Mouse (Mus musculus) cortical plate, adult 2 months (tissue): ENCODE data around the gene Tbx3. TPM values are rescaled to one million over a fixed set of nuclear protein-coding genes. Genes with fewer than 3 reads are reported as not detected.

Experiments used
- H3K27ac ChIP-seq: fragments of 200-500 bp; 2 replicates; pipeline ENCODE4 v1.5.1; 2012; ENCODE audit warnings: low read length, control low read depth, inconsistent platforms; ENCODE audit not compliant: insufficient read depth
- H3K4me1 ChIP-seq: fragments of 200-500 bp; 2 replicates; pipeline ENCODE4 v1.6.1; 2011; ENCODE audit warnings: low read length; ENCODE audit not compliant: control insufficient read depth, insufficient read depth
- H3K4me3 ChIP-seq: fragments of 200-500 bp; 2 replicates; pipeline ENCODE4 v1.5.1; 2011; ENCODE audit warnings: mild to moderate bottlenecking, low read length, control low read depth; ENCODE audit not compliant: insufficient read depth
- CTCF ChIP-seq: fragments of 200-500 bp; IDR thresholded peaks from 2 replicates; pipeline ENCODE4 v1.5.1; 2011; ENCODE audit warnings: mild to moderate bottlenecking, control low read depth, low read length; ENCODE audit not compliant: insufficient read depth; ENCODE audit errors: extremely low read depth
- POLR2A ChIP-seq: fragments of 200-500 bp; IDR thresholded peaks from 2 replicates; pipeline ENCODE4 v1.6.1; 2011; ENCODE audit warnings: mild to moderate bottlenecking, low read length, control low read depth; ENCODE audit not compliant: insufficient read depth; ENCODE audit errors: extremely low read depth
- polyA plus RNA-seq: library from polyadenylated mRNA; depleted of rRNA; stranded (reverse); fragments of >200 nt; gene quantifications from 2 replicates; pipeline ENCODE4 v1.2.3, GENCODE M21; 2012

The Tbx3 gene
- polyA plus RNA-seq, 1 experiment, result 1.8 TPM

DNA sequence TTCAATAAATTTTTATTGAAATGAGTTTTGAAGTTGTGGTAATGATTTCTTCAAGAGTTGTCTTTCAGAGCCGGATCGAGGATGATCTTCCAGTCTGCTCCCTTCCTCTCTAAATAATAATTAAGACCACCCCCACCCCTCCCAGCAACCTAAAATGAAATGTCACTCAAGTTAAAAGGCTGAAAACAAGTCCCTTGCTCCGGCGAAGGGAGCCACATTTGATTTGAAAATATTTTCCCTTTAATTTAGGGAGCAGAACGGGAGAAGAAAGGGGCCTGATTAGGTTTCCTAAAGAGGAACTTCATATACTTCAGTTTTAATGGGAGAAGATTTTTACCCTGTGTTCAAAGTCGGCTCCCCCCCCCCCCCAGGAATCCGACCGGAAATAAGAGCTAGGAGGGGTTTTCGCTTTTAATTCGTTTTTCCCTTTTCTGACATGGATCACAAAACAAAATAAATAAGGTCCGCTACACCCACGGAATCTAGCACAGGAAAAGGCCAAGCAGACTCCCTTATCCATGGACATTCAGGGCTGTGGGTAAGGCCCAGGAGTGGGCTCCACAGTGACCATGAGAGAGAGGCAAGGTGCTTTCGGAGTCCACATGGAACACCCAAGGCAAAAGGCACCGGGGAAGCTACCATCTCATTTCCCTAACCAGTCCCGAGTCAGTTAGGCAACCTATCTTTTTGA, 14.4 kb downstream of the Tbx3 start:
- H3K4me1 ChIP-seq, result no peaks in the 10 kb centered on the region
- H3K4me3 ChIP-seq, result no peak overlapping the region
- H3K27ac ChIP-seq, result no peak overlapping the region
- no peak for TF ChIP-seq POLR2A
- no peak for TF ChIP-seq CTCF

DNA sequence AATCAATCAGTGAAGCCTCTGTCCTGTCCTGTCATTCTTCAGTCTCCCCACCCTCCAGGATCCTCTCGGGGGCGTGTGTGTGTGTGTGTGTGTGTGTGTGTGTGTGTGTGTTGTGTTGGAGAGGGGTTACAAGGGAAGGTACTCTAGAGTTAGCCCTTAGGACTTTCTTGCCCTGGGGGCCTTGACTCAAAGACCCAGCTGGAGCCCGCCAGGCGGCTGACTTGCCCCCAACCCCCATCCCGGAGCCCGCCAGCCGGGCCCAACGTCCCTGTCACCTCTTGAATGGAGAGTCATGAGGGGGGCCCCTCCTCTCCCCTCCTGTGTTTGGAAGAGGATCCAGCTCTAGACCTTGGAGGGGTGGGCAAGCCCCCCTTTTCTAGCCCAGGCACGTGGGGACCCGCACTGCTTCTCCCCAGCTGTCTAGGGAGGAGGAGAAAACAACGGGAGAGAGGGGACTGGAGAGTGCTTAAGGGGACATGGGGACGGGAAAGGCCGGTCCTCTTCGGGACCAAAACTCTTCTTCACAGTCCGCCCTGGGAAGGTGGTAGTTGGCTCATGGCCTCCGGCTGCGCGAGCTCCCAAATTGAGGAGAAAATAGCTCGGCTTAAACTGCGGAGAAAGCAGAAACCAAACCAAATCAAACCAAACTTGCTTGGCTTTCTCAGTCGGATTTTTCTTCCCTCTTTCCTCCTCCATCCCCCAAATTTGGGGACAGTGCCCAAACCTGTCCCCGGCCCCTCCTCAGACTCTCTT, 15.2 kb downstream of the Tbx3 start:
- Histone ChIP-seq H3K4me3 (no peak overlapping the region), H3K27ac (no peak overlapping the region), H3K4me1 (no peaks in the 10 kb centered on the region)
- TF ChIP-seq POLR2A, result no peak
- TF ChIP-seq CTCF, result no peak

DNA sequence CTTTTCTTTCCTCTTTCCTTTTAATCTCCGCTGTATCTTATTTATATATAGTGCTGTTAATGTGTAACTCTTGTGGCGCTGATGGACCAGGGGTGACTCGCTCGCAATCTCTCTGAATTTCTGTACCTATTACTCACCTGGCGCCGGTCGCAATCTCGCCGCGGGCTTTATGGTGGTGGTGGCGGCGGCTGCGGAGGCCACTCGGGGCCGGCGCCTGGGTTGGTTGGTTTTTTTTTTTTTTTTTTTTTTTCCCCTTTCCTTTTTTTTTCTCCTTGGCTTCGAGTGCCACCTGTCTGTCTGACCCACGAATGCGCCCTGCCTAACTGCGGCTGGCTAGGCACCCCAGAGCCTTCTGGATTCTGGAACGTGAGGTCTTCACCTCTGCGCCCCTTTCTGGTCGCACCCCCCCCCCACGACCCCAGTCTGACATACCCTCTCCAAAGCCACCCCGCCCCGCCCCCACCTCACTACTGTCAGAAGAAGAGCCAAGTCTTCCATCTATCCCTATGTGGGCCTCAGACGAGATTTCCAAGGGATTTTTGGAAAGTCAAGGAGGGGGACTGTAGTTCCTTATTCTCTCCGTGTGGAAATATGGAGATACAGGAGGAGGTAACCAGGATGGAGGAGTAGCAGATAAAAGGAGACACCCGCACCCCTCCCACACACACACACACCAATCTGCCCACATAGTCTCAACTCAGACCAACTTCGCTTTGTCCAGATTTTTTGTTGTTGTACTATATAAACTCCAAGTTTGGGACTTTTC, 15.9 kb downstream of the Tbx3 start:
- no peaks in the 10 kb centered on the region for H3K4me1 ChIP-seq
- H3K4me3 ChIP-seq, result no peak overlapping the region
- no peak for TF ChIP-seq POLR2A
- TF ChIP-seq CTCF, result peak; percentile 30; the same call in 1 of the 2 replicates
- no peak overlapping the region for H3K27ac ChIP-seq

DNA sequence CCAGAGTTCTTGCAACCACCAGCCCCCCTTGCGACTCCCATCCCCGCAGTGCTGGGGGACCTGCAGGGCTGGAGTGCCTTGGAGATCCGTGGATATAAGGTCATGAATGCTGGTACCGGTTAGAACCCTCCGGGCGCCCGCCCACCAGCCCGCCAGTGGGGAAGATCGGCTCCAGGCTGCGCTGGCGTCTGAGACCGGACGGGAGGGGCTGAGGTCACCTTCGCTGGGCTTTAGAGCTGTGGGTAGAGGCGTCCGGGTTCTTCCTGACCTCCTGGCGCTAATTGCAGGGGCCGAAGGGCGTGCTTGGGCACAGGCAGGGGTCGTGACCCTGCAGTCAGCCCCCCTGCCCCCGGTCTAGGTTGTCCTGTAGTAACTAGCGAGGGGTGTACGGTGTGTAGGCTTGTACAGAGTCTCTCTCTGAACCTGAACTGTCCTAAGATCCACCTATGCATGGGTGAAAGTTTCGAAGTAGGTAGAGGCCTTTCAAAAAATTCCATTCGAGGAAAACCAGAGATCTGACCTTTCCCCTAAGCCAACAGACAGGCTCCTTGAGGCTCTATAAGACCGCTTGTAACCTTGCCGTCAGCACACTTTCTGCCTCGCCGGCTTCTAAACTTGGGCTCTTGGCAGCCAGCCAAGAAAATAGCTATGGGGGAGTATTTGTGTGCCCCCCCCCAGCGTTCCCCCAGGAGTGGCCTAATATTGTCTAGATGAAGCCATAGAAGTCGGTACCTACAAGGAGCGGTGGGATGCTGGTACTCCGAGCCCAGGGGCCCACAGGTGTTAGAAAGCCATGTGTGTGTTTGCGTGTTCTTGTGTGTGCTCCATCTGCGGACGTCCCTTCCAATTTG, 16.8 kb downstream of the Tbx3 start:
- no peaks in the 10 kb centered on the region for H3K4me1 ChIP-seq
- no peak overlapping the region for H3K27ac ChIP-seq
- TF ChIP-seq CTCF, result no peak
- no peak for TF ChIP-seq POLR2A
- no peak overlapping the region for H3K4me3 ChIP-seq

DNA sequence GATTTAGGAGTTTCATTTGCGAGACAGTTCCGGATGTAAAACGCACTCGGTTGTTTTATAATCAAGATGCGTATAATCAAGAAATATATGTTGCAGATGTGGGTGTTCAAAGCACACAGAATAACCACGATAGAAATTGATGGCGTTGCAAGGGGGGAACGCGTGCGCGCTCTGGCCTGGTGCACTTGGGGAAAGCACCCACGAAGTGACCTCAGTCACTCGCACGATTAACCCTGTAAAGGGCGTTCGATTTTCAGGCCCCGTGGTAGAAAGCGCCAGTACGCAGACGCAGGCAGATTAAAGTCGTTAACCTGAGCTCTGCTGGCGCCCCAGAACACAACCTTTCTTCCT, 17.4 kb downstream of the Tbx3 start:
- TF ChIP-seq POLR2A (no peak), CTCF (no peak)
- Histone ChIP-seq H3K4me3 (no peak overlapping the region), H3K27ac (no peak overlapping the region), H3K4me1 (no peaks in the 10 kb centered on the region)

DNA sequence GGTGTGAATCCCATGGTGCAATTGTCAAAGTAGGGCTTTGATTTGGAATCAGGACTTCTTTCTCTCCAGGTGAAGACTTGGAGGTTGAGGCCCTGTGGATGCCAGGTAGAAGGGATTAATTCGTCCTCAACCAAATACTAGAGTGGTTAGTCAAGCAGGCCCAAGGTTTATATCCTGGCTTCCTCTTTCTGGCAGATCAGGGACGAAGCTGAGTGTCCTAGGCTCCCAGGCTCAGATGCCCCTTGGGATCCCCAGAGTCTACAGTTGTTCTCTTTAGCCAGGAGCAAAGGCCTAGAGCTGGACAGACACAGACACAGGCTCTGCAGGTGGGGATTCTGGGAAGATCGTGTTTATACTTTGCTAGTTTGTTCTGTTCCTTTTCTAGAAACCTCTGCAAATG, 17.8 kb downstream of the Tbx3 start:
- Histone ChIP-seq H3K27ac (no peak overlapping the region), H3K4me1 (no peaks in the 10 kb centered on the region), H3K4me3 (no peak overlapping the region)
- no peak for TF ChIP-seq CTCF
- TF ChIP-seq POLR2A, result no peak

DNA sequence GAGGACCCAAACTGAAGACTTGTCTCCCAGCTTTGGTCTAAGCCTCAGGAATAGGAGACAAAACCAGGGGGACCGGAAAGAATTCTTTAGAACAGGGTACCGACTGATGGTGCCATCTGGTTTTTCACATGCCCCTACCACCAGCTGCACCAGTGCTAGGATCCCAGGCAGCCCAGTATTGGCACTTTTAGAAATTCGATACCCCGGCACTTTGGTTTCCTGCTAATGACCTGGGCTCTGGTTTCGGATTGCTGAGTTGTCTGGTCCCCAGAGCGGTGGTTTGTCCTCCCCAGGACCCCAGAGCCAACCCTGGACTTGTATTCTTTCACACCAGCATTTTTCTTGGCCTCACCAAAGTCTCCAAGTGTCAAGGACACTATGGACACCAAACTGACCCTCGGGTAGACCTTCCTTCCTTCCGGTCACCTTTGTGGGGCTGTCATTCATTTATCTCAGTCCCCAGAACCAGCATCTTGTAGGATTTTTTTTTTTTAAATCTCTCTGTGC, 18.5 kb downstream of the Tbx3 start:
- Histone ChIP-seq H3K4me1 (no peaks in the 10 kb centered on the region), H3K4me3 (no peak overlapping the region), H3K27ac (no peak overlapping the region)
- TF ChIP-seq CTCF (no peak), POLR2A (no peak)

DNA sequence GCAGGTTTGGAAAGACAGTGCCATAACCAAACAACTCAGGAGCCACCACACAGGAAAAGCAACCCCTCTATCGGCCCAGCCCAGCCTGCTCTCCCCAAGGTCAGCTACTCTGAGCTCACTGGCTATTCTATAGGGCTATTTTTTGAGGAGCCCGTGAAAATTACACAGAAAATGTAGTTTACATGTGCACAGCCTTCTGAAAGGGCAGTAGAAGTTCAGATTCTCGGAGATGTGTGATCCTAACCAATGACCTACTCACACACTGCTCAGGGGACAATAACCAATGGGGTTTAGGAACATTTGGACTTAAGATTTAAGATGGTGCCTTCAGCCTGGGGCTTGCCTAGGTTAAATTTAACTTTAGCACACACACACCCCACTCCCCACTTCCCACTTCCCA, 19.0 kb downstream of the Tbx3 start:
- no peak overlapping the region for H3K27ac ChIP-seq
- TF ChIP-seq CTCF, result no peak
- TF ChIP-seq POLR2A, result no peak
- H3K4me1 ChIP-seq, result no peaks in the 10 kb centered on the region
- H3K4me3 ChIP-seq, result no peak overlapping the region

DNA sequence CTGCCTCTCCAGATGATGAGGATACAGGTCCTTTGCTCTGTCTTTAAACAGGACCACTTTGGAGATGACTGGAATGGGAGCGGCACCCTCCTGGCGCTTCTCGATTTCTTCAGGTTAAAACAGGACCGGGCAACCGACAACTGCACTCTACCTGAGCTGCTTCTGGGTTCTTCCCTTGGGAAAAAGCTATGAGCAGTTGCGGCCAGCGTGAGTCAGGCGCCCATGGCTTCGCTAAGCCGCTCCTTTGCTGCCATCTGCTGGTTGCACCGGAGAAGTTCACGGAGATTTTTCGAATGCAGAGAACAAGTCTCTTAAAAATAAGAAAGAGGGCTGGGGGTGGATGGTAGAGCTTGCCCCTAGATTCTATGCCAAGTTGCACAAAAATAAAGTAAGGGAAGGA, 20.6 kb downstream of the Tbx3 start:
- H3K4me1 ChIP-seq, result no peaks in the 10 kb centered on the region
- TF ChIP-seq POLR2A (no peak), CTCF (peak; percentile 86)
- H3K4me3 ChIP-seq, result no peak overlapping the region
- H3K27ac ChIP-seq, result no peak overlapping the region
